In genomic region chr8:87264999-87265398, GRCm38 (mm10) we compare ENCODE assay signal across 17 mouse cellular contexts.
"Had no signal": no experiment of that assay in that cellular context is flagged by ENCODE, and none has a peak within 500 bp of the region (broad histone marks: within the 10 kb centered on the region; RNA-seq: fewer than 3 reads in every experiment).

No protein-coding gene starts in this region.

- ATAC-seq: liver, postnatal 0 days; lung, postnatal 0 days had no signal

- H3K27me3 ChIP-seq: liver, embryonic 15.5 days; lung, embryonic 15.5 days; megakaryocyte, embryonic 14.5 days; neural tube, embryonic 12.5 days; stomach, embryonic 15.5 days had no signal

- H3K27ac ChIP-seq: liver, embryonic 15.5 days; lung, embryonic 15.5 days; macrophage; neural tube, embryonic 12.5 days; stomach, embryonic 15.5 days; stomach, postnatal 0 days had no signal

- H3K4me3 ChIP-seq: liver, embryonic 15.5 days; lung, embryonic 15.5 days; megakaryocyte, embryonic 14.5 days; neural tube, embryonic 12.5 days; stomach, embryonic 15.5 days had no signal

- H3K36me3 ChIP-seq: liver, embryonic 15.5 days; lung, embryonic 15.5 days; neural tube, embryonic 12.5 days; stomach, embryonic 15.5 days had no signal

- H3K9ac ChIP-seq: liver, embryonic 15.5 days; liver, postnatal 0 days; lung, embryonic 15.5 days; neural tube, embryonic 12.5 days; stomach, embryonic 15.5 days had no signal

- DNase-seq: liver, postnatal 0 days; lung, adult 2 months; lung, postnatal 14 days; lung, postnatal 36 days; midbrain, embryonic 14.5 days; right cerebral cortex, postnatal 14 days; thymus, adult 2 months; thymus, postnatal 25 days; thymus, postnatal 4 days had no signal

- H3K4me2 ChIP-seq: liver, embryonic 15.5 days; lung, embryonic 15.5 days; neural tube, embryonic 12.5 days; stomach, embryonic 15.5 days had no signal

- H3K4me1 ChIP-seq: liver, embryonic 15.5 days; lung, embryonic 15.5 days; megakaryocyte, embryonic 14.5 days; neural tube, embryonic 12.5 days; stomach, embryonic 15.5 days had no signal

- H3K9me3 ChIP-seq: liver, embryonic 15.5 days; lung, embryonic 15.5 days; neural tube, embryonic 12.5 days; stomach, embryonic 15.5 days had no signal
